Mouse (Mus musculus): ENCODE data around the gene Gm28305.

Gm28305 gene

DNA sequence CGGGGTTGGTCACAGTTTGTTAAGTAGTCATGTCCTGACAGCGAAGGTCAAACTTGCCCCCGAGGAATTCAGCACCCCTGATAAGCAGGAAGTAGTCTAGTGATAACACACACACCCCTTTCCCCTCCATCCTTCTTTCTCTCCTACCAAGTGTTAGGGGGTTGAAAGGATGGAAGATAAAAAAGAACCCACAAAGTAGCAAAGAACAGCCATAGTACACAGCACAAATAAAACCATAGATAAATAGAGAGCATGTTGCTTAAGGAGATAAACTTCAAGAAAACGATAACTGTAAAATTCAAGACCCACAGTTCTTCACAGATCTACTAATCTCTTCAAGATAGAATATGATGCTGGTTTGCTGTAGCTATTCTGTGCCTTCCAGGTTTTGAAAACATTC lies 29.8 kb downstream of the Gm28305 start:
- in situ Hi-C loops (cut with MboI, MseI), result no loop called here

- in situ Hi-C loops (cut with MboI, MseI), result no loop called here
Observed at GRCm38 (mm10) chr9:104070863-104071604, 30.6 kb downstream of the Gm28305 start.

- in situ Hi-C loops (cut with MboI, MseI), result no loop called here
Observed at GRCm38 (mm10) chr9:104075808-104076207, 35.3 kb downstream of the Gm28305 start.

DNA sequence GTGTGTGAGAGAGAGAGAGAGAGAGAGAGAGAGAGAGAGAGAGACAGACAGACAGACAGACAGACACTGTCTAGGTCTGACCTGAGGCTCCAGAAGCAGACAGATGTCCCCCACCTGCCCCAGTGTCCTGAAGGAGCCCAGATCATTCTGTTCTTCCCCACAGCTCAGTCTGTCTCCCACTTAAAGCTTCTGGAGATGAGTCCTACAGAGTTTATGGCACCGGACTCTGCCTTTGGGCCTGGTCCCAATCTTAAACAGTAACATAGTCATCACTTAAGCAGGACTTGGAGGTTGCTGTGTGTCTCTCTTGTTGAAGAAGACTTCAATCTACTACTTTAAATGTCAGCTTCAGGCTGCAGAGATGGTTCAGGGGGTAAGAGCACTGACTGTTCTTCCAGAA lies 38.3 kb downstream of the Gm28305 start:
- in situ Hi-C loops (cut with MboI, MseI), result no loop called here

- in situ Hi-C loops (cut with MboI, MseI), result no loop called here
Observed at GRCm38 (mm10) chr9:104079379-104079778, 38.9 kb downstream of the Gm28305 start.

- in situ Hi-C loops (cut with MboI, MseI), result no loop called here
Observed at GRCm38 (mm10) chr9:104080038-104080437, 39.6 kb downstream of the Gm28305 start.

DNA sequence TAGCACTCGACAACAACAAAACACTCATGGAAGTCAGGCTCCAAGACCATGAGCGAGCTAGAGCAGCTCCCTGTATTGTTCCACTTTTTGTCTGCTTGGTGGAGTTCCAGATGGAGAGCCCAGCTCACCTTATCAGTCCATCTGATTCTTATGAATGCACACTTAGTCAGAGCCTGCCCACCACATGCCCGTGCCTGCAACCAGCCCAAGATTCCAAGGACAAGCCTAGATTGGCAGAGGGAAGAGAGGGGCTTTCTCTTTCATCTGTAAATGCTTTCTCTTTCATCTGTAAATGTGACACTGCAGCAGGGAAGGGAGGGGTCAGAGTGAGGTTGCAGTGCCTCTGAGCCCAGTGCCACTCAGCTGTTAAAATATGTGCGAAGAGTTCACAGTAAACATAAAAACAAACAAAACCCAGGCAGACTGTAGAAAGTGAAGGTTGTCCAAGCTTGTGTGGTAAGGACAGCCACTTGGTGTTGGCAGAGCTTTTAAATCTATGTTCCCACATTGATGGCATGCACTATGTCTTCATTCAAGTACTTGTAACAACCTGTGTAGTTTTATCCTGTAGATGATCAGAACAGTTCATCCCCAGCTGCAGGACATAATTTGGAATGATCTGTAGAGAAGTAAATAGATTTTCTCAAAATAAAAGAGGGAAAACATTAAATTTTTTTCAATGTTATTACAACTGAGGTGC lies 45.4 kb downstream of the Gm28305 start:
- in situ Hi-C loops (cut with MboI, MseI), result no loop called here

- in situ Hi-C loops (cut with MboI, MseI), result no loop called here
Observed at GRCm38 (mm10) chr9:104088555-104088954, 48.1 kb downstream of the Gm28305 start.

- in situ Hi-C loops (cut with MboI, MseI), result no loop called here
Observed at GRCm38 (mm10) chr9:104092945-104093344, 52.5 kb downstream of the Gm28305 start.

GRCm38 (mm10) chr9:104098256-104098655 lies 57.8 kb downstream of the Gm28305 start:
- in situ Hi-C loops (cut with MboI, MseI), result no loop called here

DNA sequence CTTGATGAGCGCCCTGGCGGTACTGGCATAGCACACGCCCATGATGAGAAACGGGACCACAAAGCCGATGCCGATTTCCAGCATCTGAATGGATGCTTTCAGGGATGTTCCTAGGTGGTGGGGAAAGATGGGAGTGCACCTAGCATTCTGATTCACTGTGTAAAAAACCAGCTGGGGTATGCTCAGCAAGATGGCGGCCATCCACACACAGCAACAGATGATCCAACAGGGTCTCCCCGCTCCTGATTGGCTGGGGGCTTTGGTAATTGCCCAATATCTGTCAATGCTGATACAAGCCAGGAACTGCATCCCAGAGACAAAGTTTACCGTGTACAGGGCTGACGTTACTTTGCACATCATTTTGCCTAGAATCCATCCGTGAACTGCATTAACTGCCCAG lies 58.6 kb downstream of the Gm28305 start:
- in situ Hi-C loops (cut with MboI, MseI), result no loop called here

- in situ Hi-C loops (cut with MboI, MseI), result no loop called here
Observed at GRCm38 (mm10) chr9:104100822-104101221, 60.4 kb downstream of the Gm28305 start.

GRCm38 (mm10) chr9:104101458-104101857 lies 61.0 kb downstream of the Gm28305 start:
- in situ Hi-C loops (cut with MboI, MseI), result no loop called here

GRCm38 (mm10) chr9:104102301-104102700 lies 61.8 kb downstream of the Gm28305 start:
- in situ Hi-C loops (cut with MboI, MseI), result no loop called here

GRCm38 (mm10) chr9:104102901-104103300 lies 62.4 kb downstream of the Gm28305 start:
- in situ Hi-C loops (cut with MboI, MseI), result no loop called here

- in situ Hi-C loops (cut with MboI, MseI), result no loop called here
Observed at GRCm38 (mm10) chr9:104104986-104105385, 64.5 kb downstream of the Gm28305 start.

- in situ Hi-C loops (cut with MboI, MseI), result no loop called here
Observed at GRCm38 (mm10) chr9:104106930-104107329, 66.5 kb downstream of the Gm28305 start.

- in situ Hi-C loops (cut with MboI, MseI), result no loop called here
Observed at GRCm38 (mm10) chr9:104107482-104107881, 67.0 kb downstream of the Gm28305 start.

- in situ Hi-C loops (cut with MboI, MseI), result no loop called here
Observed at GRCm38 (mm10) chr9:104108571-104109143, 68.2 kb downstream of the Gm28305 start.

- in situ Hi-C loops (cut with MboI, MseI), result no loop called here
Observed at GRCm38 (mm10) chr9:104109151-104109550, 68.7 kb downstream of the Gm28305 start.

- in situ Hi-C loops (cut with MboI, MseI), result no loop called here
Observed at GRCm38 (mm10) chr9:104123101-104123500, 82.6 kb downstream of the Gm28305 start.

GRCm38 (mm10) chr9:104123622-104124021 lies 83.2 kb downstream of the Gm28305 start:
- in situ Hi-C loops (cut with MboI, MseI), result no loop called here

All from T-helper 1 cell (primary cell).